1 mouse cellular context compared by ENCODE assay signal in genomic region chr17:74968738-74969271, GRCm38 (mm10).
A peak's percentile ranks its signal among the peaks of the same experiment; 100 is the strongest.
TF ChIP-seq lines count a peak whose summit lies in the region.

No protein-coding gene starts in this region.

TF ChIP-seq in CH12.LX, 34 proteins besides CTCF, POLR2A, EP300 and RAD21 (continued from another document):
- TF ChIP-seq UBTF (IDR thresholded peaks at IDR 0.05; ENCODE audit: low read depth, low read length) (0 out of 2 replicates have a peak, but pooled peaks have one; percentile 56), ELF1 (IDR thresholded peaks at IDR 0.05; ENCODE audit: low read depth, low read length) (no peak; the same call in 1 of the 2 replicates), MAZ (IDR thresholded peaks at IDR 0.05; ENCODE audit: low read depth, low read length) (no peak), MAX (IDR thresholded peaks at IDR 0.05; ENCODE audit: low read length) (0 out of 2 replicates have a peak, but pooled peaks have one; percentile 34), MYC (IDR thresholded peaks at IDR 0.05; ENCODE audit: low read depth, low read length) (peak; percentile 57; the same call in 1 of the 2 replicates), IRF4 (IDR thresholded peaks at IDR 0.05; ENCODE audit: low read depth, low read length) (peak; percentile 56), PAX5 (IDR thresholded peaks at IDR 0.05; ENCODE audit: low read length) (no peak), CHD2 (IDR thresholded peaks at IDR 0.05; ENCODE audit: low read length) (peak; percentile 40; the same call in 1 of the 2 replicates), NRF1 (IDR thresholded peaks at IDR 0.05; ENCODE audit: low read depth, low read length) (0 out of 2 replicates have a peak, but pooled peaks have one; percentile 11), E2F4 (IDR thresholded peaks at IDR 0.05; ENCODE audit: insufficient replicate concordance, low read depth, low read length) (peak; percentile 26; the same call in 1 of the 2 replicates)
TF ChIP-seq in CH12.LX: peak in this region for 20.
